Mouse (Mus musculus): ENCODE data around the gene Coro1c. TPM values are rescaled to one million over a fixed set of nuclear protein-coding genes. Genes with fewer than 3 reads are reported as not detected.

The Coro1c gene
- total and polyA plus RNA-seq, 3 experiments: 66.1 to 87.4 (median 69.9) TPM

DNA sequence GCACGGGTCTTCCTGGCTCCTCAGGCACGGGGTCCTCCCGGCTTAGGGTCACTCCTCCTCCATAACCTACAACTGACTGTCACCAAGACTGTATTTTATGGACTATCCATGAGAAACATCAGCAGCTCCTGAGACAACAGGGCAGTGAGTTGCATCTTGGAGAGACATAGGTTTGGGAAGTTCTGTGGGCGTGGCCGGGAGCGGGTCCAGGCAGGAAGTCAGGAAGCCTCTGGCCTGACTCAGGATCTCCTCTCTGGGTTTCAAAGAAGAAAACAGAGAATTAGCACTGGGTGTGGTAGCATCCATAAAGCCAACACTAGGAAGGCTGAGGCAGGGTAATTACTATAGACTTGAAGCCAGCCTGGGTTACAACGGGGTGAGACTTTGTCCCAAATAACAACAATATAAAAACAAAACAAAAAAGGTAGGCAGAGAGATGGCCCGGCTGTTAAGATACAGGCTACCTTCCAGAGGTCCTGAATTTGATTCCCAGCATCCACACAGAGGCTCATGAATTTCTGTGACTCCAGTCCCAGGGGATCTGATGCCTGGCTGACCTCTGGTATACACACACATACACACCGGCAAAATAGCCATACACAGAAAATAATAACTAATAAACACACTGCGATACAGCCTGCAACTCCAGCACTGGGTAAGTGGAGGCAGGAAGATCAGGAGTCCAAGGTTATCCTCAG, 21.5 kb upstream of the Coro1c start:
- H3K9me3 ChIP-seq (replicated peaks; ENCODE audit: low read length): peaks cover 12% of the 10 kb centered on the region
- H3K4me2 ChIP-seq (ENCODE audit: insufficient read depth, low read depth, poor library complexity, severe bottlenecking): no peak overlapping the region
- no peak for TF ChIP-seq ZKSCAN1 (IDR thresholded peaks at IDR 0.05; ENCODE audit: borderline replicate concordance, low read depth, low read length)
- no peak for TF ChIP-seq UBTF (IDR thresholded peaks at IDR 0.05; ENCODE audit: low read depth, low read length)
- TF ChIP-seq ETS1 (conservative IDR thresholded peaks at IDR 0.05; ENCODE audit: low read depth, low read length): no peak
- TF ChIP-seq MXI1 (IDR thresholded peaks at IDR 0.05; ENCODE audit: low read depth, low read length): no peak
- no peak for TF ChIP-seq CHD2 (IDR thresholded peaks at IDR 0.05; ENCODE audit: low read length)
- no peak for TF ChIP-seq JUND (conservative IDR thresholded peaks at IDR 0.05; ENCODE audit: low read depth, low read length)
- TF ChIP-seq USF1 (IDR thresholded peaks at IDR 0.05; ENCODE audit: low read depth, low read length): no peak
- TF ChIP-seq MEF2A (IDR thresholded peaks at IDR 0.05; ENCODE audit: borderline replicate concordance, low read depth, low read length): no peak
- TF ChIP-seq TBP (conservative IDR thresholded peaks at IDR 0.05; ENCODE audit: low read depth, low read length): no peak
- TF ChIP-seq MYC (IDR thresholded peaks at IDR 0.05; ENCODE audit: low read depth, low read length): no peak
- no peak for TF ChIP-seq HCFC1 (IDR thresholded peaks at IDR 0.05; ENCODE audit: low read depth, low read length)
- no peak for TF ChIP-seq JUN (IDR thresholded peaks at IDR 0.05; ENCODE audit: insufficient read depth, low read depth, low read length)
- no peak for TF ChIP-seq POLR2A (IDR thresholded peaks at IDR 0.05; ENCODE audit: low read depth, low read length)
- TF ChIP-seq BHLHE40 (IDR thresholded peaks at IDR 0.05; ENCODE audit: low read depth, low read length): no peak
- no peak for TF ChIP-seq NRF1 (IDR thresholded peaks at IDR 0.05; ENCODE audit: low read depth, low read length)
- no peak for TF ChIP-seq TCF12 (IDR thresholded peaks at IDR 0.05; ENCODE audit: low read depth, low read length)
- no peak for TF ChIP-seq POLR2AphosphoS2 (IDR thresholded peaks at IDR 0.05; ENCODE audit: low read depth, low read length)
- no peak for TF ChIP-seq GABPA (IDR thresholded peaks at IDR 0.05; ENCODE audit: insufficient replicate concordance, low read depth, low read length)
- TF ChIP-seq PAX5 (IDR thresholded peaks at IDR 0.05; ENCODE audit: low read length): no peak
- TF ChIP-seq ZC3H11A (IDR thresholded peaks at IDR 0.05; ENCODE audit: low read depth, low read length): no peak
- H3K79me2 ChIP-seq (replicated peaks; ENCODE audit: control insufficient read depth, extremely low read depth, insufficient read depth, poor library complexity, severe bottlenecking): no peaks in the 10 kb centered on the region
- no peak overlapping the region for H3K27ac ChIP-seq (ENCODE audit: insufficient read depth, low read depth)
- no peak overlapping the region for H3K4me3 ChIP-seq (replicated peaks in 1 of 3; ENCODE audit: low read depth in 2 of 3, low read length in 2 of 3, poor library complexity in 1 of 3)
- no peak for DNase-seq (ENCODE audit: extremely low read depth)
- H3K4me1 ChIP-seq (ENCODE audit: control insufficient read depth in 1 of 2, insufficient read depth in 2 of 2): no peaks in the 10 kb centered on the region
- in situ Hi-C loops (cut with MboI; ENCODE audit: low pct_ligation_motif_present, low pct_unique_long_range_greater_than_20kb, low sequenced_read_pairs): loop anchor here (10.0 kb wide), 1 partner anchor 75 kb away; no protein-coding TSS in a partner anchor
- no peaks in the 10 kb centered on the region for H3K27me3 ChIP-seq (replicated peaks)
- H3K9ac ChIP-seq (ENCODE audit: insufficient read depth, low read depth): no peak overlapping the region
- dilution Hi-C loops (cut with MboI; ENCODE audit: extremely low pct_ligation_motif_present, extremely low pct_unique_long_range_greater_than_20kb, low sequenced_read_pairs): no loop called here
- H3K36me3 ChIP-seq (replicated peaks in 1 of 2; ENCODE audit: control insufficient read depth in 1 of 2, insufficient read depth in 1 of 2, low read length in 1 of 2): no peaks in the 10 kb centered on the region

DNA sequence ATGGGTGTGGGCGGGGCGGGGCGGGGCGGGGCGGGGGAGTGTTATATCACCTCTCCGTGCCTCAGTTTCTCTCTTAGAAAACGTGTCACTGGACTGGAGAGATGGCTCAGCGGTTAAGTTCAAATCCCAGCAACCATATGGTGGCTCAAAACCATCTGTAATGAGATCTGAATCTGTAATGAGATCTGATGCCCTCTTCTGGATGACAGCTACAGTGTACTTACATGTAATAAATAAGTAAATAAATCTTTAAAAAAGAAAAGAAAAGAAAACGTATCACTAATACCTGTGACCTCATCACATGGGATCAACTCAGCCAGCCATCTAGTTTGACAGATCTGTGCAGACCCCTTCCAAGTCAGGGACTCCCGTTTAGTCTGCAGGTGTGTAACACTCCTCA, 21.0 kb upstream of the Coro1c start:
- no peak for TF ChIP-seq ETS1 (conservative IDR thresholded peaks at IDR 0.05; ENCODE audit: low read depth, low read length)
- no peak for TF ChIP-seq UBTF (IDR thresholded peaks at IDR 0.05; ENCODE audit: low read depth, low read length)
- TF ChIP-seq PAX5 (IDR thresholded peaks at IDR 0.05; ENCODE audit: low read length): no peak
- TF ChIP-seq MAZ (IDR thresholded peaks at IDR 0.05; ENCODE audit: low read depth, low read length): no peak
- TF ChIP-seq USF2 (conservative IDR thresholded peaks at IDR 0.05; ENCODE audit: low read depth, low read length): no peak
- no peak for TF ChIP-seq POLR2AphosphoS2 (IDR thresholded peaks at IDR 0.05; ENCODE audit: low read depth, low read length)
- TF ChIP-seq HCFC1 (IDR thresholded peaks at IDR 0.05; ENCODE audit: low read depth, low read length): no peak
- no peak for TF ChIP-seq TCF12 (IDR thresholded peaks at IDR 0.05; ENCODE audit: low read depth, low read length)
- no peak for TF ChIP-seq CHD1 (IDR thresholded peaks at IDR 0.05; ENCODE audit: low read depth, low read length)
- no peak for TF ChIP-seq SMC3 (IDR thresholded peaks at IDR 0.05; ENCODE audit: low read depth, low read length)
- no peak for TF ChIP-seq ELF1 (IDR thresholded peaks at IDR 0.05; ENCODE audit: low read depth, low read length)
- no peak for TF ChIP-seq NELFE (IDR thresholded peaks at IDR 0.05; ENCODE audit: low read depth, low read length)
- no peak overlapping the region for H3K27ac ChIP-seq (ENCODE audit: insufficient read depth, low read depth)
- H3K9me3 ChIP-seq (replicated peaks; ENCODE audit: low read length): peaks cover 12% of the 10 kb centered on the region
- no peak for DNase-seq (ENCODE audit: extremely low read depth)
- in situ Hi-C loops (cut with MboI; ENCODE audit: low pct_ligation_motif_present, low pct_unique_long_range_greater_than_20kb, low sequenced_read_pairs) (no loop called here), dilution Hi-C loops (cut with MboI; ENCODE audit: extremely low pct_ligation_motif_present, extremely low pct_unique_long_range_greater_than_20kb, low sequenced_read_pairs) (no loop called here)
- no peaks in the 10 kb centered on the region for H3K4me1 ChIP-seq (ENCODE audit: control insufficient read depth in 1 of 2, insufficient read depth in 2 of 2)
- H3K27me3 ChIP-seq (replicated peaks): no peaks in the 10 kb centered on the region
- H3K79me2 ChIP-seq (replicated peaks; ENCODE audit: control insufficient read depth, extremely low read depth, insufficient read depth, poor library complexity, severe bottlenecking): no peaks in the 10 kb centered on the region
- H3K9ac ChIP-seq (ENCODE audit: insufficient read depth, low read depth): no peak overlapping the region
- H3K4me3 ChIP-seq (replicated peaks in 1 of 3; ENCODE audit: low read depth in 2 of 3, low read length in 2 of 3, poor library complexity in 1 of 3): no peak overlapping the region
- no peak overlapping the region for H3K4me2 ChIP-seq (ENCODE audit: insufficient read depth, low read depth, poor library complexity, severe bottlenecking)
- no peaks in the 10 kb centered on the region for H3K36me3 ChIP-seq (replicated peaks in 1 of 2; ENCODE audit: control insufficient read depth in 1 of 2, insufficient read depth in 1 of 2, low read length in 1 of 2)

Data from CH12.LX (cell line).